Mouse (Mus musculus) neural tube, embryonic 11.5 days (tissue): ENCODE results near the gene 3100002H09Rik. TPM values are rescaled to one million over a fixed set of nuclear protein-coding genes. Genes with fewer than 3 reads are reported as not detected.

Experiments
- ATAC-seq: fragments of 200-750 bp; cut with Nextera tagmentation; 2 replicates; pipeline ENCODE4 v1.8.0; 2017; ENCODE audit warnings: moderate number of reproducible peaks, mild to moderate bottlenecking, moderate TSS enrichment, moderate library complexity; ENCODE audit not compliant: insufficient read depth, low FRiP score, low TSS enrichment
- DNase-seq: peaks from one replicate; pipeline ENCODE4 v3.0.0-alpha.2; 2015; ENCODE audit warnings: low spot score
- H3K27ac ChIP-seq: fragments of 300-500 bp; sonication (generic); 2 replicates; pipeline ENCODE4 v1.5.1; 2014; ENCODE audit warnings: low read depth, mild to moderate bottlenecking, low read length
- H3K27me3 ChIP-seq: fragments of 300-500 bp; sonication (generic); 2 replicates; pipeline ENCODE4 v1.6.1; 2014; ENCODE audit warnings: mild to moderate bottlenecking, low read length, mixed read lengths; ENCODE audit not compliant: control insufficient read depth, insufficient read depth
- H3K36me3 ChIP-seq: fragments of 300-500 bp; sonication (generic); 2 replicates; pipeline ENCODE4 v1.6.1; 2014; ENCODE audit warnings: mild to moderate bottlenecking, low read length, moderate library complexity, mixed read lengths; ENCODE audit not compliant: control insufficient read depth, insufficient read depth
- H3K4me1 ChIP-seq: fragments of 300-500 bp; sonication (generic); 2 replicates; pipeline ENCODE4 v1.6.1; 2014; ENCODE audit warnings: low read length, mixed read lengths; ENCODE audit not compliant: control insufficient read depth, insufficient read depth
- H3K4me2 ChIP-seq: fragments of 300-500 bp; sonication (generic); 2 replicates; pipeline ENCODE4 v1.6.1; 2014; ENCODE audit warnings: low read depth, mild to moderate bottlenecking, moderate library complexity
- H3K4me3 ChIP-seq: fragments of 300-500 bp; sonication (generic); 2 replicates; pipeline ENCODE4 v1.5.1; 2014; ENCODE audit warnings: low read depth, low read length
- H3K9ac ChIP-seq: fragments of 300-500 bp; sonication (generic); 2 replicates; pipeline ENCODE4 v1.6.1; 2014; ENCODE audit warnings: mild to moderate bottlenecking, low read length
- H3K9me3 ChIP-seq: fragments of 300-500 bp; sonication (generic); 2 replicates; pipeline ENCODE4 v1.6.1; 2016; ENCODE audit warnings: low read length; ENCODE audit not compliant: control insufficient read depth
- WGBS: fragments of 180-500 bp; shearing (Covaris S2); extraction: QIAGEN DNeasy Blood & Tissue Kit; methylation state at CpG from one replicate; pipeline ENCODE4 v1.1.7; 2014; 5-methylcytosine and 5-hydroxymethylcytosine counted together
- polyA plus RNA-seq: library from polyadenylated mRNA; unstranded; fragments of >200 nt; fragmentation: Nextera tagmentation; extraction: Ambion mirVana; gene quantifications from 2 replicates; pipeline ENCODE4 v1.2.1, GENCODE M21; 2014

3100002H09Rik gene
- polyA plus RNA-seq, 1 experiment from 2014 or later: 0.54 TPM

- WGBS: 60% methylated on average over 8 of the region's 8 CpGs
- Histone ChIP-seq H3K9me3 (no peaks in the 10 kb centered on the region), H3K9ac (no peak overlapping the region), H3K27ac (no peak overlapping the region), H3K4me3 (no peak overlapping the region), H3K4me2 (no peak overlapping the region), H3K36me3 (no peaks in the 10 kb centered on the region), H3K27me3 (peaks cover 8% of the 10 kb centered on the region; the same call in 1 of the 2 replicates), H3K4me1 (no peaks in the 10 kb centered on the region)
- DNase-seq (no peak), ATAC-seq (no peak)
Observed at GRCm38 (mm10) chr4:124607166-124607565, 3.4 kb downstream of the 3100002H09Rik start.

- ATAC-seq: no peak
- peaks cover 8% of the 10 kb centered on the region; the same call in 1 of the 2 replicates for H3K27me3 ChIP-seq
- 92% methylated on average over 3 of the region's 3 CpGs for WGBS
Observed at GRCm38 (mm10) chr4:124606180-124606579, 4.4 kb downstream of the 3100002H09Rik start.

DNA sequence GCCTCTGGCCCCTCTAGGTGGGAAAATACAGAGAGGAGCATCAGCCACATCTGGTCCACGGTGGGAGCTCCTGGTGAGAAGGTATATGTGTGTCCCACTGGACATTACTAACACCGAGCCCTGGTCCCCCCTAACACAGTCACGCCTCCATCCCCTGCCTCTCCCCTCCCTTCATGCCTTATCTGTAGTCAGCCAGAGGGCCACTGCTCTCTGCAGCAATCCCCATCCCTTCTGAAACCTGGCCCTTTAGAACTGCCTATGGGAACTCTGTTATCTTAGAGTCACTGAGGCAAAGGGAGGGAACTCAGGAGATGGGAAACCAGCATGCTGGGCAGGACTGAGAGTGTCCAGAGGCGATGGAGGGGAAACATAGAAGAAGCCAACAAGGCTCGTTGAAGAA is 5.3 kb downstream of the 3100002H09Rik start:
- no peak overlapping the region for H3K27ac ChIP-seq
- no peak for DNase-seq
- 68% methylated on average over 5 of the region's 5 CpGs for WGBS

More at GRCm38 (mm10) chr4:124606180-124606579, 4.4 kb downstream of the 3100002H09Rik start:
- no peak overlapping the region for H3K4me2 ChIP-seq
- no peak overlapping the region for H3K27ac ChIP-seq
- H3K36me3 ChIP-seq: no peaks in the 10 kb centered on the region
- no peaks in the 10 kb centered on the region for H3K9me3 ChIP-seq
- H3K4me1 ChIP-seq: no peaks in the 10 kb centered on the region
- DNase-seq: no peak
- H3K9ac ChIP-seq: no peak overlapping the region
- H3K4me3 ChIP-seq: no peak overlapping the region

GRCm38 (mm10) chr4:124603712-124604111 is 6.9 kb downstream of the 3100002H09Rik start:
- DNase-seq (no peak), ATAC-seq (no peak)
- Histone ChIP-seq H3K27ac (no peak overlapping the region), H3K27me3 (peaks cover 8% of the 10 kb centered on the region; the same call in 1 of the 2 replicates), H3K4me1 (no peaks in the 10 kb centered on the region), H3K36me3 (no peaks in the 10 kb centered on the region), H3K9ac (no peak overlapping the region), H3K9me3 (no peaks in the 10 kb centered on the region), H3K4me2 (no peak overlapping the region), H3K4me3 (no peak overlapping the region)
- WGBS: 23% methylated on average over 9 of the region's 9 CpGs

More for the DNA sequence above, 5.3 kb downstream of the 3100002H09Rik start:
- ATAC-seq: no peak
- no peak overlapping the region for H3K9ac ChIP-seq
- no peaks in the 10 kb centered on the region for H3K9me3 ChIP-seq
- H3K36me3 ChIP-seq: no peaks in the 10 kb centered on the region
- H3K4me3 ChIP-seq: no peak overlapping the region
- no peaks in the 10 kb centered on the region for H3K4me1 ChIP-seq
- peaks cover 8% of the 10 kb centered on the region; the same call in 1 of the 2 replicates for H3K27me3 ChIP-seq
- no peak overlapping the region for H3K4me2 ChIP-seq

GRCm38 (mm10) chr4:124595929-124596328 is 14.7 kb downstream of the 3100002H09Rik start:
- Histone ChIP-seq H3K4me1 (no peaks in the 10 kb centered on the region), H3K9ac (no peak overlapping the region), H3K36me3 (no peaks in the 10 kb centered on the region), H3K27me3 (no peaks in the 10 kb centered on the region), H3K9me3 (no peaks in the 10 kb centered on the region), H3K4me2 (no peak overlapping the region), H3K27ac (no peak overlapping the region), H3K4me3 (no peak overlapping the region)
- DNase-seq (no peak), ATAC-seq (no peak)
- 83% methylated on average over 9 of the region's 9 CpGs for WGBS

- Histone ChIP-seq H3K27ac (no peak overlapping the region), H3K27me3 (no peaks in the 10 kb centered on the region), H3K9me3 (no peaks in the 10 kb centered on the region), H3K4me3 (no peak overlapping the region), H3K4me2 (no peak overlapping the region), H3K4me1 (no peaks in the 10 kb centered on the region), H3K36me3 (no peaks in the 10 kb centered on the region), H3K9ac (no peak overlapping the region)
- 41% methylated on average over 13 of the region's 13 CpGs for WGBS
- DNase-seq (no peak), ATAC-seq (no peak)
Observed at GRCm38 (mm10) chr4:124594933-124595332, 15.7 kb downstream of the 3100002H09Rik start.

GRCm38 (mm10) chr4:124593691-124594090 is 16.9 kb downstream of the 3100002H09Rik start:
- Histone ChIP-seq H3K4me3 (no peak overlapping the region), H3K9me3 (no peaks in the 10 kb centered on the region), H3K4me1 (no peaks in the 10 kb centered on the region), H3K9ac (no peak overlapping the region), H3K27me3 (no peaks in the 10 kb centered on the region), H3K27ac (no peak overlapping the region), H3K4me2 (no peak overlapping the region), H3K36me3 (no peaks in the 10 kb centered on the region)
- ATAC-seq (no peak), DNase-seq (no peak)
- 75% methylated on average over 9 of the region's 9 CpGs for WGBS

DNA sequence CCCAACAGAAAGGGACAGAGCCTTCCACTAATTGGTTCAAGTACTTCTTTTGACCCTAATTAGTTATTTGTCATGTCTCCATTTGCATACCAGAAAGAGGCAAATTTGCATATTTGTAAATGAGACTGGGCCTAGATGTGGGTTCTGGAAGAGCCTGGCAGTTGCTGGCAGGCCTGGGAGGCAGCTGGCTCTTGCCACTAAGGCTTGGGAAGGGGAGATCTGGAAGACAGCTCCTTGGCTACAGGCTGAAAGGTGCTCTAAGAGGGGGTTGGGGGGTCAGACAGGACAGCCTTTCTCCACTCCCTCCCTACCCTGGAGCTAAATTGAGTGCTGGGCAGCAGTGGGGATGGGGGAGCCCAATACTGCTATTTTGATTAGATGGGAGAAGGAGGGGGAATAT is 17.4 kb downstream of the 3100002H09Rik start:
- no peak for DNase-seq
- no peaks in the 10 kb centered on the region for H3K36me3 ChIP-seq
- H3K27me3 ChIP-seq: no peaks in the 10 kb centered on the region
- H3K4me1 ChIP-seq: no peaks in the 10 kb centered on the region
- H3K9me3 ChIP-seq: no peaks in the 10 kb centered on the region
- no peak overlapping the region for H3K4me3 ChIP-seq
- no peak overlapping the region for H3K27ac ChIP-seq
- no peak overlapping the region for H3K4me2 ChIP-seq
- no peak overlapping the region for H3K9ac ChIP-seq
- ATAC-seq: no peak

GRCm38 (mm10) chr4:124592241-124592640 is 18.4 kb downstream of the 3100002H09Rik start:
- H3K4me2 ChIP-seq: no peak overlapping the region
- H3K9me3 ChIP-seq: no peaks in the 10 kb centered on the region
- 0 out of 2 replicates have a peak, but pooled peaks cover 3% of the 10 kb centered on the region for H3K27me3 ChIP-seq
- H3K36me3 ChIP-seq: no peaks in the 10 kb centered on the region
- DNase-seq (no peak), ATAC-seq (no peak)
- no peak overlapping the region for H3K4me3 ChIP-seq
- H3K4me1 ChIP-seq: no peaks in the 10 kb centered on the region
- WGBS: 85% methylated on average over 5 of the region's 5 CpGs
- H3K9ac ChIP-seq: no peak overlapping the region
- H3K27ac ChIP-seq: no peak overlapping the region
